Mouse (Mus musculus) C2C12 (cell line): ENCODE measurements at regions not wholly inside any gene's neighbourhood (a gene's known extent, or its start where the extent isn't known, plus 50 kb on each side); places are given as distances from the start of the nearest gene placed in this dataset.

Experiments
- CEBPB ChIP-seq: IDR thresholded peaks from one replicate; pipeline ENCODE4 v1.6.1; 2011; ENCODE audit warnings: low read depth, mild to moderate bottlenecking, control low read depth, moderate library complexity
- CTCF ChIP-seq: IDR thresholded peaks from one replicate; pipeline ENCODE4 v1.5.1; 2011; ENCODE audit not compliant: control insufficient read depth, insufficient read depth, insufficient read length
- FOSL1 ChIP-seq: IDR thresholded peaks from one replicate; pipeline ENCODE4 v1.8.0; 2011; ENCODE audit warnings: mild to moderate bottlenecking, low read length; ENCODE audit not compliant: poor library complexity, insufficient read depth, severe bottlenecking
- MAX ChIP-seq: IDR thresholded peaks from one replicate; pipeline ENCODE4 v1.6.1; 2011; ENCODE audit warnings: mild to moderate bottlenecking, control low read depth
- MYOD1 ChIP-seq: IDR thresholded peaks from one replicate; pipeline ENCODE4 v1.6.1; 2011; ENCODE audit warnings: low read depth; ENCODE audit not compliant: control insufficient read depth, insufficient read length
- MYOG ChIP-seq: IDR thresholded peaks from one replicate; pipeline ENCODE4 v1.6.1; 2011; ENCODE audit not compliant: control insufficient read depth, insufficient read length; ENCODE audit errors: extremely low read depth
- USF1 ChIP-seq: IDR thresholded peaks from one replicate; pipeline ENCODE4 v1.6.1; 2011; ENCODE audit warnings: low read depth, mild to moderate bottlenecking, control low read depth, moderate library complexity

- no peak for TF ChIP-seq CTCF
- TF ChIP-seq USF1: no peak
- TF ChIP-seq CEBPB: no peak
- TF ChIP-seq MYOG: no peak
- no peak for TF ChIP-seq MAX
- TF ChIP-seq FOSL1: no peak
- no peak for TF ChIP-seq MYOD1
Observed at GRCm38 (mm10) chr14:54110971-54111370, 142.9 kb downstream of the Dad1 start.
